Mouse (Mus musculus) right cerebral cortex, postnatal 14 days (tissue): Measurements from ENCODE around the gene Elavl3.
A peak's percentile ranks its signal among the peaks of the same experiment; 100 is the strongest.

Experiments used
- DNase-seq: peaks from one replicate; pipeline ENCODE4 v3.0.0; 2022

The Elavl3 gene

DNA sequence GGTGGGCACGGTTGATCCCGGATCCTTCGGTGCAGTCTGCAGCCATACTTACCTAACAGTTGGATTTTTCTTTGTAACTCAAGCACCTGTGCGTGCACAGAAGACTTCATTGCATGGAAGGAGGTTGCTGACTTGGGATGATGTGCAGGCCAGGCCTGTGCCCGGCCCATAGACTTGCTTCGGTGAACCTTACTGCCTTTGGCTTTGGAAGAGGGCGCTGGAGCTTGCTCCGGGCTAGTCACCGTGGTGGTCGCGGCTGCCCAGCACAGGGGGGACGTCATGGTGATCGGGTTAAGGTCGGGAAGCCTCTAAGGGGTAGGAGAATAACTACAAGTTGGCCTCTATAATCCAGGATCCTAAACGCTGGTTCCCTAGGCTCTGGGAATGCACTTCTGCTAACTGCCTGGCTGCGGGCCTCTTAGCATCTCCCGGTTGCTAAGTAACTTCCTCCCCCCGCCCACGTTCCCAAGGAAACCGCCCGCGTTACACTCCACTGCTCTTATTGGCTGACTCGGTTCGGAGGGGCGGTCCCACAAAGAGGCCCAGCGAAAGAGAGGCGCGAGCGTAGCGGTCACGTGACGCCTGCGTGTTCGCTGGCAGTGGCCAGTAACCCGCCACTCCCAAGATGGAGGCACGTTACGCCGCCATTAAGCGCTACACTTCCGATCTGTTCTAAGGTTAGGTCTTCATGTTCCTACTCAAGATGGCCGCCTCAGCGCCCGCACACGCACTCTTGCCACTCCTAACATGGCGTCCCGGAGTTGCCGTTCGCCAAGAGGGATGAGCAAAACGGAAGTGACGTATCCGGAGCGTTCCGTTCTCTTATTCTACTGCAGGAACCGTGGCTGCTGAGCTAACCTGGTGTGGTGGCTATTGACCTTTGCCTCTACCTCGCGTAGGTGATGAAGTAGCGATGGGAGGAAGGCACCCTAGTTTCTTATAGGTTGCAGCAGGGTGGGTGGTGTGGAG is 49.3 kb downstream of the Elavl3 start, which contains the start of the genes Ccdc151 and Prkcsh:
Gene Ccdc151 (minus strand): TSS at position 441 of the 969 bp plus-strand sequence.
Gene Prkcsh (plus strand): TSS at position 613 of the 969 bp plus-strand sequence.
- peak; percentile 99 for DNase-seq

DNA sequence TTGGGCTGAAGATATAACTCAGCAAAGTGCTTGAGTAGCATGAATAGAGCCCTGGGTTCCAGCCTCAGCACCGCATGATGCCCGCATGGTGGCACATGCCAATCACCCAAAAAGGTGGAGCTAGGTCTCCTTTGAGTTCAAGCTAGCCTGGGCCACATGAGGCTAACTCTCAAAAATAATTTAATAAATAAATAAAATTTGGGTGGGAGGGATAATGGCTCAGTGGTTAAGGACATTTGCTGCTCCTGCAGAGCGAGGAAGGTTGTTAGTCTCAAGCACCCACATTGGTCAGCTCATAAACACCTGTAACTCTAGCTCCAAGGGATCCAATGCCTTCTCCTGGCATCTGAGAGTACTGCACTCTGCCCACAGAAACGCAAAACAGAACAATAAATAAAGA is 50.2 kb downstream of the Elavl3 start:
- DNase-seq = no peak

DNA sequence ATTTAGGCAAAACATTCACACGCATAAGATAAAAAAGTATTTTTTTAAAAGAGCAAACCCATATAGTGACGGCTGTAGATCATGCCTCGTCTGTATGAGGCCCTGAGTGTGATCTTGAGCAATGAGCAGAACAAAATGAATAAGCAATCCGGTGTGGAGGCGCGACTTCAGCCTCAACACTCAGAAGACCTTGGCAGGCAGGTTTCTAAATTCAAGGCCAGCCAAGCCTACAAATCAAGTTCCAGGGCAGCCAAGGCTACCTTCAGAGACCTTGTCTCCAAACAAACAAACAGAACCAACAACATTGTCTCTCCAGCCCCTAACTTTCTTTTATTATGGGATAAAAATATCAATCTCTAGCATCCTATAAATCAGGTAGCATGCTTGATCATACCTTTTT is 51.5 kb downstream of the Elavl3 start:
- DNase-seq = no peak

DNA sequence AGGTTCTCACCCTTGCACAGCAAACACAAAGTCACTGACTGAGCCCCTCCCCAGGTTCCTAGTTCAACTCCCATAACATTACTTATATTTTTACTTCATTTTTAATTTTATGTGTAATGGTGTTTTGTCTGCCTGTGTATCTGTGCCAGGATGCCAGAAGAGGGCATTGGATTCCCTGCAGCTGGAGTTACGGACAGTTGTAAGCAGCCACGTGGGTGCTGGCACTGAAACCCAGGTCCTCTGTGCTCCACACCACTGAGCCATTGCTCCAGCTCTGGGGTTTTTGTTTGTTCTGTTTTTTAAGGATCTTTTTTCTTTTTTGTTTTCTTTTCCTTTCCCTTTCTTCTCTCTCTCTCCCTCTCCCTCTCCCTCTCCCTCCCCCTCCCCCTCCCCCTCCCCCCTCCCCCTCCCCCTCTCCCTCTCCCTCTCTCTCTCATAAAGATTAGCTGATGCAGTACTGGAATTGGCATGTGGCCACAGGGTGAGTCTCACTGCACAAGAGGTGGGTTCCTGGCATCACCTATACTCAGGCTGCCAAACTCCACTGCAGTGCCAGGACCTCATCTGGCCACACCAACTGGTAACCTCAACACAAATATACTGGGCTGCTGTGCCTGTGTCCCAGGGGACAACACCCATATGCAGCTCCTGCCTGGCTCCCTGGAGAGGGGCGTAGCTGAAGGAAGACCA is 55.5 kb downstream of the Elavl3 start:
- no peak for DNase-seq

DNA sequence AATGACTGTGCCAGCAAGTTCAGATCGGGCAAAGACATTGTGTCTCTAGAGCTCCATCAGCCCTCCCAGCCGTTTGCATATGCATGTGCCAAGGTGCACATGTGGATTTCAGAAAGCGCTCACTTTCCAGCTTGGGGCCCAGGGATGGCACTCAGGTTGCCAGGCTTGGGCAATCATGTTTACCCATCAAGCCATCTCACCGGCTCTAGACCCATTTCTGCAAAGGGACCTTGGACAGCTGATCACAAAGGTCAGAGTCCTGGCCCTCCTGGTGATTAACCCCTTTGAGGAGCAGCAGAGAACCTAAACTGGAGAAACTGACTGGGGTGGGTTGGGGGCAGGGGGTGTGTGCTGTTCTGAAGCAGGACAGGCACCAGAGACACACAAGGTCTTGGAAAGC is 59.6 kb downstream of the Elavl3 start:
- DNase-seq = no peak

DNA sequence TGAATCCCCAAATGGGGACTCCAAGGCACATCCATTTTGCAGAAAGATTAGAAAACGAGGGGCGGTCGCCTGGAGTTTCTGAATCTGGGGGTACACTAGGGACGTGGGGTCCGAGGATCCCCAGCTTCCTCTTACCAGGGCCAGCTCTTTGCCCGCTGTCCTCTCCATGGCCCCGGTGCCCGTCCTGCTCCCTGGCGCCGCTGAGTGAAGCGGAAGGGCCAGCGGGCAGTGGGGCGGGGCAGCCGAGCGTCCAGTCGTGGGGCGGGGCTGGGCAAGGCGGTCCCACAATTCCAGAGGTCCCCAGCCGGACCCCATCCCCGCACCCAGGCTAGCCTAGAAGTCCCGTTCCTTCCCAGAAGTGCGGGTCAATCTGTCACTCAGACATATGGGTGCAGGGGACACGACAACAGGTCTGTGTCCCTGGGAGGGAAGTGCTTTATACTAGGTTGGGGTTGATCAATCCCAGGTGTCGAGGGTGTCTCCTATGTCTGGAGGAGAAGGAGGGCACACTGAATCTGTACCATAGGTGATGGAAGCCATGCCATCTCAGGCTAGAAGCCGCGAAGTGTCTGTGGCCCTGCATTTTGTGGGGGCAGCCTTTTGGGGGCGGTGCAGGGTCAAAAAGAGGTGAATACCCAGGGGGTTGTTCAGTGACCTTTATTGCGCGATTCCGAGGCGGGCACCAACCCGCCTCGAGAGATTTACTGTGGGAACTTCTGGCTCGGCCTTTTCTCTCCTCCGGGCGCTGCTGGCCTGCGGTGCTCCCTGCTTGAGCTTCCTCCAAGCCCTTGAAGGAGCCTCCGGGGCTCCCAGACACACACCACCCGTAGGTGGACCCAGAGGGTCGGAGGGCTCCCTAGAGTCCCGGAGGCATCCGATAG is 62.4 kb downstream of the Elavl3 start, which contains the start of gene Rgl3:
Gene Rgl3 (minus strand): TSS at position 217 of the 881 bp plus-strand sequence.
- peak; percentile 23 for DNase-seq

DNA sequence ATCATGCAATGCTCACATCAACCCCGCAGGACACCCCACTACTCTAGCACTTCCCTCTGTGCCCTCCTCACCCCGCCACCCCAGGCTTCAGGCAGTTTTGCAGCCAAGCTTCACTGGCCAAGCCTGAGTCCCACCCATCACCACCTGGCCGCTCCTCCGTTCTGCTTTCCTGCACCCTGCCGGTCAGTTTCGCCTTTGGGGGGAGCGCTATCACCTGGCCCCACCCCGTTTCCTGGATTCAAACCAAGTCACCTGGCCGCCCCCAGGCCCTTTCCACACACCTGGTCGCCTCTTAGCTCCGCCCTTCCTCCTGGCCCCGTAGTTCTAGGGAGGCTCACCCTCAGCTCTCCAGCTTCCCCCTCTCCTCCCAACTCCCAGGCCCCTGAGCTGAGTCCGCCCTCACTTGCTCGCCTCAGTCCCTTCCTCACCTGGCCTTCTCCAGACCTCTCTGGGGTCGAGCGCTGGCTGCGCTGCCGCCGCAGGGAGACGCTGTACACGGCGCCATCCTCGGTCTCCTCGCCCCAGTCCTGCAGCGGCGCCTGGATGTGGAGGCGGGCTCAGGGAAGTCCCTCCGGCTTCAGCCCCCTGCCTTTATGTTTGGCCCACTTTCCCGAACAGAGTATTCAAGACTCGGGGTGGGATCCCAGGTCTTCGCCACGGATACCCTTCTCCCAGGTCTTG is 63.3 kb downstream of the Elavl3 start:
- peak; percentile 22 for DNase-seq

DNA sequence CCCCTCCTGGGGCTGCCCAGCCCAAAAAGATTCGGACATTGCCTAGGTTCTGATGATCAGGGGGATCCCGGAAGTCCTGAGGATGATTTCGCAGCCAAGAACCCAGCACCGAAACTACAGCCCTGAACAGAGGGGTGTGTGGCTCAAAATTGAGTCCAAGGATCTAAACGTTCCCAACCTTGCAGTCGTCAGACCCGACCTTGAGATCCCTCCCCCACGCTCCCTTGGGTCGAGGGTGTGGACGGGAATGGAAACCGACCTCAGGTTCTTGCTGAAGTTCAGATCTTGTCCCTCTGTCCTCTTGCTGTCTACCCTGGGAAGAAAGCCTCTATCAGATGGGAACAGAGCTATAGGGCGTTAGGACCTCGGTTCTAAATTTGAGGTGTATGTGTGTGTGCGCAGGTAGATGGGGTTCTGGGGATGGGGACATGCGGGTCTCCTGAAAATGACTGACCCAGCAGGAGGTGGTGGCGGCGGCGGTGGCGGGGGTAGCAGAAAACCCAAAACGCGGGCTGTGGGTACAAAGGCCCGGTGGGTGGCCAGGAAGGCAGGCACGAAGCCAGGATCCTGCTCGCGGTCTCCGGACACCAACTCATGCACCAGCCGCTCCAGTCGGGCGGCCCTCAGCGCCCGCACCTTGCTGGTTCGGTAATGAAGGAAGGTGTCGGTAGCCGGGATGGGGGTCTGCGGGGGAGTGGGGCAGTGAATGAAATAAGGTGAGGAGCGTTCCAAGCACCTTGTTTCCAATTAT is 64.1 kb downstream of the Elavl3 start:
- DNase-seq = no peak

DNA sequence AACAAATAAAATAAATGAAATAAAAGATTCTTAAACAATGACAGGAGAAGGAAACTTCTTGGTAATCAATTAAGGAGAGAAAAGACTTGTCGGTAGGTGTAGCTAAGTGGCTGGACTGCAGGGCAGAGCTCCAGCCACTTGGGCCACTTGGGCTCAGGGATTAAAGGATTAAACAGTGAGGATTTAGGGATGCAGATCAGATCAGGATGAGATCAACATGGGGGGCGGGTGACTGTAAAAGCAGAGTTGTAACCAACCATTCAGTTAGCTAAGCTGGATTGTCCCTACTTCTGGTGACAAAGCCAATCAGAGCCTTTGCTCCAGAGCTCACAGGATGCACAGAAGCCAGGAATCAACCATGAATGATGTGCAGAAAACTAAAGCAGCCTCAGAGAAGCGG is 67.9 kb downstream of the Elavl3 start:
- DNase-seq = no peak

DNA sequence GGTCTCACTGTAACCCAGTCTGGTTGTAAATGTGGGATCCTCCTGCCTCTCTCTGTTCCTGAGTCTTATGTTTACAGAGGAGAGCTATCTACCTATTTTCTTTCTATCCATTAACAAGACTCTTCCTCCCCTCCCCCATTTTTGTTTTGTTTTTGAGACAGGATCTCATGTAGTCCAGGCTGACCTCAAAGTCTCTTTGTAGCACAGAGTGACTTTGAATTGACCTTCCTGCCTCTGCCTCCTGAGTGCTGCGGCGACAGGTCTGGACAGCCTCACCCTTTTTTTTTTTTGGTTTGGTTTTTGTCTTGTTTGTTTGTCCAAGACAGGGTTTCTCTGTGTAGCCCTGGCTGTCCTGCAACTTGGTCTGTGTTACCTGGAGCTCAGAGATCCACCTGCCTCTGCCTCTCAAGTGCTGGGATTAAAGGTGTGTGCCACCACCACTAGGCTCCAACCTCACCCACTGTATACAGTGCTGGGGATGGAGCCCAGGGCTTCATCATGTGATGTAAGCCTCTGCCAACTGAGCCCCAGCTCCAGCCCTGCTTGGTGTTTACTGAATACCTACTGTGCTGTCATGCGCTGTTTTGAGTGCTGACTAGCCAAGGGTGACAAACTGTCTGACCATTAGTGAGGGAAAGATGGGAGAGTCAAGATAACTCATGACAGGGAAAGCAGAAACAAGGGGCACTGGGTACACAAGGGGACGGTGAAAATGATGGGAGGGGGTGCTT is 73.3 kb downstream of the Elavl3 start:
- no peak for DNase-seq

DNA sequence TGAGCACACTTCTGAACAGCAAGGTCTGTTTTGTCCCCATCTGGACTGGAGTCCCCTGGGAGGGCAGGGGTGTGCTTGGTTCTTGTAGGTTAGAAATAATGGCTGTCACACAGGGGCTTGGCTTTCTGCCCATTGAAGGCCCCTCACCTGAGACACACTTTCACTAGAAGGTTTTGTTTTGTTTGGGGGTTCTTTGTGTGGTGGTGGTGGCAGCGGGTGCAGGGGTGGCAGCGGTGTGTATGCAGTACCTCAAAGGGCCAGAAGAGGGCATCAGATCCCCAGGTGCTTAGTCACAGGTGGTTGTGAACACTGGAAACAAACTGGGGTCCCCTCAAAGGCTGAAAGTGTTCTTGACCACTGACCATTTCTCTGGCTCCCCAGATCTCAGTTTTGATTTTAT is 73.9 kb downstream of the Elavl3 start:
- DNase-seq = peak; percentile 21

DNA sequence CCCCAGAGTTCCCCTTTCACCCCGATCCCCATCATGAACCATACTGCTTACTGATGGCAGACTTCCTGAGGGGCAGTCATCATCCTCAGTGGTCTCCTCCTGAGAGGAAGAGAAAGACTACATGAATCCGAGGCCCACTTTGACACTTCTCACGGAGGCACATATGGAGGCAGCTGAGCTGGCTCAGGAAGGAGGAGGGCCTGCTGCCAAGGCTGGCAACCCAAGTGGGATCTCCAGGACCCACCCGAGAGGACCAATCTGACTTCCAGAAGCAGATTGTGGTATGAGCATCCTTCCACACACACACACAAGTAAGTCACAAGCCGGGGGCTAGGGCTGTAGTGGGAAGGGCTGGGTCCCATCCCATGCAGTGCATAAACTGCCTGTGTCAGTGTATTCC is 74.5 kb downstream of the Elavl3 start:
- DNase-seq = peak; percentile 29

DNA sequence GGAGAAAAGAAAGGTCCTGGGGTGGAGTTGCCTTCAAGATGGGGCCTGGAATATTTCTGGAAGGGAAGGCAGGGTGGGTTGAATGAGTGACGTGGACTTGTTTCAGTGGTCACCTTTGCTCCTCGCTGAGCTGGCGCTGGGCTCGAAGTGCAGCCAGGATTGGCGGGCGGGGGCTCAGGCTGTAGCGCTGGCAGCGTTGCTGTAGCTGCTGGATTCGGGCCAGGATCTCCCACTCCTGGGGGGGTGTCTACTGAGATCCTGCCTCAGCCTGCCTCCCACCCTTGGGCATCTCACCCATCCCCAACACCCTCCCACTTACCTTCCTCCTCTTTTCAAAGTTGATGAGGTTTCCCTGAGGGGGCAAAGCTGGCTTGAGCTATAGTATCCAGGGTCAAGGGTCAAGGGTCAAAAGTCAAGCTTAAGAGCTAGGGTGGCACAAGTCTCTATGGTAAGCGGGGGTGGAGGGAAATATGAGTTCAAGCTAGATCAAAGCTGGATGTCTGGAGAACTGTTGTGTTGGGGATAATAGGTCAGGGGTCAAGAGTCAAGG is 75.1 kb downstream of the Elavl3 start:
- DNase-seq = peak; percentile 46

DNA sequence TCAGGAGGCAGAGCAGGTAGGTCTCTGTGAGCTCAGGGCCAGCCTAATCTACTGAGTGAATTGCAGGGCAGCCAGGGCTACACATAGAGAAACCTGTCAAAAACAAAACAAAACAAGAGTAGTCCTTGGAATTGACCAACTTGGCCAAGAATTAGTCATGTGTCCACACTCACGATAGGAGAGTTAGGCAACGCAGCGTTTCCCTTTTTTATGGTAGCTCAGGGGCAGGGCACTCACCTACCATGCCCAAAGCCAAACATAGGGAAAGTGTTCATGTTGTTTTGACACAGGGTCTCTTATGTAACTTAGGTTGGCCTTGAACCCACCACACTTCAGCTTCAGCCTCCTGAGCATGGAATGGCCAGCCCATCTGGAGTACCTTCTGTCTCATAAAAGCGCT is 82.5 kb downstream of the Elavl3 start:
- DNase-seq = no peak

DNA sequence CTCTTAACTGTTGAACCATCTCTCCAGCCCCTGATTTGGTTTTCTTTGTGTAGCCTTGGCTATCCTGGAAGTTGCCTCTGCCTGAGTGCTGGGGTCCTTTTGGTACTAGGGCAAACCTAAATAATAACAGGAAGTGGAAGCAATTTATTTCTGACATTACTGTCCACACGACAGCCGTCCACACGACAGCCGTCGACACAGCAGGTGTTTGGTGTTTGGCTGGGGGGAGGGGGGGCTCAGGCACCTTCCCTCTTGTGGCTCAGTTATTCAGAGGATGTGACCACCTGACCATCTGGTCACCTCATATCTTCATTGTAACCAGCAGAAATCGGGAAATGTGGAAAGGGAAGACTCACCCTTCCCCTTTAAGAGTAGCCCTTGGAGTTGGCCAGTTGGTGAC is 82.9 kb downstream of the Elavl3 start:
- no peak for DNase-seq
